Mouse (Mus musculus) lung, postnatal 0 days (tissue): Measurements from ENCODE around the gene Metap1d.

Source experiments
- CTCF ChIP-seq: IDR thresholded peaks from 2 replicates; pipeline ENCODE4 v1.5.1; 2016; ENCODE audit warnings: antibody characterized with exemption, mild to moderate bottlenecking
- EP300 ChIP-seq: IDR thresholded peaks from 2 replicates; pipeline ENCODE4 v1.6.1; 2016; ENCODE audit warnings: antibody characterized with exemption, mild to moderate bottlenecking, control low read depth

DNA sequence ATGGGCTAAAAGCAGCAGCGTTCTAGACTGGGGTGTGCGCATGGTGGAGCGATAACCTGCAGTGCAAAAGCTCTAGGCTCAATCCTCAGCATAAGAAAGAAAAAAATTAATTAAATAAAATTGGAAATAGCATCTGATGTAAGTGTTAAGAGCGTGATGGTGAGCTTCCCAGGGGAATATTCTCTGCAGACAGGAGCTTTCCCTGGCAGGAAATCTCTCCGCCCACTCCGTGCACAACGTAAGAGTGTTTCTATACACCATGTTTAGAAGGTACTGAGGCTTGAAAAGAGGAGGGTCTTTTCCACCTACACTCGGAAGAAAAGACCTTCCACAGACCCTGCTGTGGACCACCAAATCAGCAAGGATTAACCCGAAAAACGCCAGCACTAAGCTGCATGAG lies 41.4 kb downstream of the Metap1d start:
- TF ChIP-seq EP300: no peak
- TF ChIP-seq CTCF: no peak
